Mouse (Mus musculus) heart, embryonic 10.5 days (tissue): ENCODE measurements around the gene Ston2. TPM values are rescaled to one million over a fixed set of nuclear protein-coding genes. Genes with fewer than 3 reads are reported as not detected.
"Not testable (repeated sequence)": the region's sequence is repeated elsewhere in the genome, so short reads cannot be mapped to it uniquely, and the experiment has no call there.

Experiments used
- DNase-seq: peaks from one replicate; pipeline ENCODE4 v3.0.0-alpha.2; 2017; ENCODE audit warnings: low spot score
- H3K27ac ChIP-seq: fragments of 300-500 bp; sonication (generic); 2 replicates; pipeline ENCODE4 v1.5.1; 2016; ENCODE audit warnings: mild to moderate bottlenecking
- H3K27me3 ChIP-seq: fragments of 300-500 bp; sonication (generic); 2 replicates; pipeline ENCODE4 v1.6.1; 2016; ENCODE audit warnings: mild to moderate bottlenecking; ENCODE audit not compliant: poor library complexity, insufficient read depth, severe bottlenecking
- H3K36me3 ChIP-seq: fragments of 300-500 bp; sonication (generic); 2 replicates; pipeline ENCODE4 v1.6.1; 2016; ENCODE audit warnings: mild to moderate bottlenecking, moderate library complexity
- H3K4me1 ChIP-seq: fragments of 300-500 bp; sonication (generic); 2 replicates; pipeline ENCODE4 v1.6.1; 2016; ENCODE audit warnings: mild to moderate bottlenecking
- H3K4me3 ChIP-seq: fragments of 300-500 bp; sonication (generic); 2 replicates; pipeline ENCODE4 v1.5.1; 2016; ENCODE audit warnings: mild to moderate bottlenecking, moderate library complexity
- H3K9me3 ChIP-seq: fragments of 300-500 bp; sonication (generic); 2 replicates; pipeline ENCODE4 v1.6.1; 2016; ENCODE audit warnings: mild to moderate bottlenecking, moderate library complexity
- WGBS: fragments of 180-500 bp; shearing (Covaris S2); methylation state at CpG from one replicate; pipeline ENCODE4 v1.1.7; 2016; 5-methylcytosine and 5-hydroxymethylcytosine counted together
- polyA plus RNA-seq: library from polyadenylated mRNA; unstranded; fragments of >200 nt; fragmentation: Nextera tagmentation; extraction: Ambion mirVana; gene quantifications from 2 replicates; pipeline ENCODE4 v1.2.1, GENCODE M21; 2016

The Ston2 gene
- polyA plus RNA-seq, 1 experiment from 2014 or later = 8.6 TPM

- WGBS = 74% methylated on average over 13 of the region's 13 CpGs
- H3K36me3 ChIP-seq = no peaks in the 10 kb centered on the region
- H3K9me3 ChIP-seq = no peaks in the 10 kb centered on the region
- H3K27ac ChIP-seq = 0 out of 2 replicates have a peak overlapping the region, but pooled peaks have one; percentile 30
- DNase-seq = no peak
- H3K4me3 ChIP-seq = no peak overlapping the region
- H3K27me3 ChIP-seq = peaks cover 7% of the 10 kb centered on the region
- peaks cover 22% of the 10 kb centered on the region for H3K4me1 ChIP-seq
These were observed 30.2 kb downstream of the Ston2 start for GRCm38 (mm10) chr12:91757854-91758562.

- Histone ChIP-seq H3K36me3 (no peaks in the 10 kb centered on the region), H3K27ac (no peak overlapping the region), H3K4me3 (no peak overlapping the region), H3K4me1 (peaks cover 18% of the 10 kb centered on the region), H3K27me3 (peaks cover 4% of the 10 kb centered on the region; the same call in 1 of the 2 replicates), H3K9me3 (no peaks in the 10 kb centered on the region)
- WGBS = 34% methylated on average over 5 of the region's 5 CpGs
- DNase-seq = no peak
These were observed 31.5 kb downstream of the Ston2 start for GRCm38 (mm10) chr12:91756562-91757166.

GRCm38 (mm10) chr12:91754606-91755005 is 33.6 kb downstream of the Ston2 start:
- H3K4me3 ChIP-seq = no peak overlapping the region
- WGBS = 92% methylated on average over 6 of the region's 6 CpGs

GRCm38 (mm10) chr12:91752711-91753110 is 35.5 kb downstream of the Ston2 start:
- Histone ChIP-seq H3K4me3 (no peak overlapping the region), H3K27me3 (peaks cover 5% of the 10 kb centered on the region; the same call in 1 of the 2 replicates), H3K27ac (no peak overlapping the region), H3K4me1 (peaks cover 27% of the 10 kb centered on the region), H3K36me3 (no peaks in the 10 kb centered on the region), H3K9me3 (no peaks in the 10 kb centered on the region)
- no peak for DNase-seq
- 80% methylated on average over 5 of the region's 5 CpGs for WGBS

More at GRCm38 (mm10) chr12:91754606-91755005, 33.6 kb downstream of the Ston2 start:
- no peaks in the 10 kb centered on the region for H3K36me3 ChIP-seq
- no peak overlapping the region for H3K27ac ChIP-seq
- H3K4me1 ChIP-seq = peaks cover 19% of the 10 kb centered on the region
- H3K9me3 ChIP-seq = no peaks in the 10 kb centered on the region
- H3K27me3 ChIP-seq = peaks cover 5% of the 10 kb centered on the region; the same call in 1 of the 2 replicates
- no peak for DNase-seq

- WGBS = 80% methylated on average over 13 of the region's 13 CpGs
- no peaks in the 10 kb centered on the region for H3K9me3 ChIP-seq
- H3K27ac ChIP-seq = no peak overlapping the region
These were observed 36.1 kb downstream of the Ston2 start for GRCm38 (mm10) chr12:91751893-91752597.

GRCm38 (mm10) chr12:91749543-91750184 is 38.5 kb downstream of the Ston2 start:
- 75% methylated on average over 11 of the region's 11 CpGs for WGBS
- Histone ChIP-seq H3K27me3 (peaks cover 5% of the 10 kb centered on the region; the same call in 1 of the 2 replicates), H3K9me3 (no peaks in the 10 kb centered on the region), H3K27ac (no peak overlapping the region), H3K36me3 (no peaks in the 10 kb centered on the region), H3K4me3 (no peak overlapping the region), H3K4me1 (peaks cover 26% of the 10 kb centered on the region)
- no peak for DNase-seq

More at GRCm38 (mm10) chr12:91751893-91752597, 36.1 kb downstream of the Ston2 start:
- no peaks in the 10 kb centered on the region for H3K36me3 ChIP-seq
- no peak overlapping the region for H3K4me3 ChIP-seq
- peaks cover 25% of the 10 kb centered on the region for H3K4me1 ChIP-seq
- peaks cover 5% of the 10 kb centered on the region; the same call in 1 of the 2 replicates for H3K27me3 ChIP-seq
- no peak for DNase-seq

GRCm38 (mm10) chr12:91748241-91748865 is 39.8 kb downstream of the Ston2 start:
- 61% methylated on average over 18 of the region's 18 CpGs for WGBS
- DNase-seq = no peak
- peak overlapping the region; percentile 16; the same call in 1 of the 2 replicates for H3K27ac ChIP-seq

GRCm38 (mm10) chr12:91746839-91747238 is 41.3 kb downstream of the Ston2 start:
- H3K27me3 ChIP-seq, DNase-seq, H3K9me3 ChIP-seq, H3K4me3 ChIP-seq, H3K36me3 ChIP-seq, H3K27ac ChIP-seq: not testable (repeated sequence)
- WGBS = 73% methylated on average over 5 of the region's 5 CpGs
- H3K4me1 ChIP-seq = peaks cover 26% of the 10 kb centered on the region

More at GRCm38 (mm10) chr12:91748241-91748865, 39.8 kb downstream of the Ston2 start:
- Histone ChIP-seq H3K36me3 (no peaks in the 10 kb centered on the region), H3K4me3 (no peak overlapping the region), H3K4me1 (peaks cover 26% of the 10 kb centered on the region), H3K9me3 (no peaks in the 10 kb centered on the region), H3K27me3 (peaks cover 5% of the 10 kb centered on the region; the same call in 1 of the 2 replicates)

- Histone ChIP-seq H3K27me3 (no peaks in the 10 kb centered on the region; the same call in 1 of the 2 replicates), H3K36me3 (no peaks in the 10 kb centered on the region), H3K4me1 (peaks cover 26% of the 10 kb centered on the region), H3K4me3 (peak overlapping the region; percentile 22; the same call in 1 of the 2 replicates), H3K9me3 (no peaks in the 10 kb centered on the region), H3K27ac (peak overlapping the region; percentile 76)
- WGBS = 36% methylated on average over 11 of the region's 11 CpGs
- DNase-seq = peak; percentile 93
These were observed 42.4 kb downstream of the Ston2 start for GRCm38 (mm10) chr12:91745758-91746290.

- H3K9me3 ChIP-seq = no peaks in the 10 kb centered on the region
- no peak overlapping the region for H3K4me3 ChIP-seq
- WGBS = 84% methylated on average over 6 of the region's 6 CpGs
- no peak overlapping the region for H3K27ac ChIP-seq
- H3K36me3 ChIP-seq = no peaks in the 10 kb centered on the region
- DNase-seq = no peak
- peaks cover 19% of the 10 kb centered on the region for H3K4me1 ChIP-seq
- H3K27me3 ChIP-seq = no peaks in the 10 kb centered on the region; the same call in 1 of the 2 replicates
These were observed 44.1 kb downstream of the Ston2 start for GRCm38 (mm10) chr12:91744091-91744490.

- Histone ChIP-seq H3K36me3 (no peaks in the 10 kb centered on the region), H3K9me3 (no peaks in the 10 kb centered on the region), H3K4me3 (no peak overlapping the region), H3K27ac (no peak overlapping the region), H3K4me1 (peaks cover 11% of the 10 kb centered on the region), H3K27me3 (no peaks in the 10 kb centered on the region; the same call in 1 of the 2 replicates)
- WGBS = 86% methylated on average over 7 of the region's 7 CpGs
- DNase-seq = no peak
These were observed 45.3 kb downstream of the Ston2 start for GRCm38 (mm10) chr12:91742916-91743315.

GRCm38 (mm10) chr12:91738381-91738780 is 49.8 kb downstream of the Ston2 start:
- no peak for DNase-seq
- no peaks in the 10 kb centered on the region for H3K36me3 ChIP-seq
- H3K4me3 ChIP-seq = no peak overlapping the region
- H3K9me3 ChIP-seq = no peaks in the 10 kb centered on the region
- no peak overlapping the region for H3K27ac ChIP-seq
- 93% methylated on average over 4 of the region's 4 CpGs for WGBS
- H3K4me1 ChIP-seq = 0 out of 2 replicates have a peak, but pooled peaks cover 3% of the 10 kb centered on the region
- H3K27me3 ChIP-seq = no peaks in the 10 kb centered on the region
